Mouse (Mus musculus) colon, adult 2 months (tissue): ENCODE results near the gene Col15a1. TPM values are rescaled to one million over a fixed set of nuclear protein-coding genes. Genes with fewer than 3 reads are reported as not detected.

Experiments used
- polyA plus RNA-seq: library from polyadenylated mRNA; depleted of rRNA; stranded (reverse); fragments of >200 nt; gene quantifications from 2 replicates; pipeline ENCODE4 v1.2.3, GENCODE M21; 2012; rRNA removed

The Col15a1 gene
- 32.9 and 41.1 TPM in 2 replicates for polyA plus RNA-seq

GRCm38 (mm10) chr4:47207969-47208420 is at the start of gene Col15a1:
Gene Col15a1, plus strand, starts transcription at chr4:47208161.

GRCm38 (mm10) chr4:47352803-47353388 is 144.9 kb downstream of the Col15a1 start, which contains the start of gene Tgfbr1:
Gene Tgfbr1, plus strand, starts transcription at chr4:47353222.

Other genes starting within 250 kb of the Col15a1 start
- gene Gabbr2, start 216.3 kb upstream of the Col15a1 start, polyA plus RNA-seq: 0.03 and 0.12 TPM in 2 replicates
- gene Anks6, start 150.7 kb upstream of the Col15a1 start, polyA plus RNA-seq: 11.5 and 12.5 TPM in 2 replicates
- 111 and 121 TPM in 2 replicates for gene Galnt12, start 116.3 kb upstream of the Col15a1 start, polyA plus RNA-seq
- gene Tgfbr1, start 145.1 kb downstream of the Col15a1 start, polyA plus RNA-seq: 3.1 and 4.5 TPM in 2 replicates